Mouse (Mus musculus): ENCODE results near the gene Add1.
"Not testable (repeated sequence)": the region's sequence is repeated elsewhere in the genome, so short reads cannot be mapped to it uniquely, and the experiment has no call there.

Gene Add1

GRCm38 (mm10) chr5:34550251-34550650 is 23.2 kb upstream of the Add1 start:
- DNase-seq (ENCODE audit: low read depth, low spot score), result no peak

GRCm38 (mm10) chr5:34551821-34552220 is 21.6 kb upstream of the Add1 start:
- DNase-seq (ENCODE audit: low read depth, low spot score), result peak; percentile 50

- DNase-seq (ENCODE audit: low read depth, low spot score), result no peak
These were observed 9.6 kb upstream of the Add1 start for GRCm38 (mm10) chr5:34563854-34564253.

- no peak for DNase-seq (ENCODE audit: low read depth, low spot score)
These were observed 9.2 kb upstream of the Add1 start for GRCm38 (mm10) chr5:34564291-34564690.

GRCm38 (mm10) chr5:34565545-34566283 is 7.8 kb upstream of the Add1 start:
- DNase-seq (ENCODE audit: low read depth, low spot score), result peak; percentile 88

- no peak for DNase-seq (ENCODE audit: low read depth, low spot score)
These were observed 1.9 kb upstream of the Add1 start for GRCm38 (mm10) chr5:34571551-34571950.

- not testable (repeated sequence) for DNase-seq (ENCODE audit: low read depth, low spot score)
These were observed 896 bp upstream of the Add1 start for GRCm38 (mm10) chr5:34572568-34572967.

- DNase-seq (ENCODE audit: low read depth, low spot score), result peak; percentile 23
These were observed 1.3 kb downstream of the Add1 start for GRCm38 (mm10) chr5:34574721-34575120.

GRCm38 (mm10) chr5:34576286-34576685 is 2.8 kb downstream of the Add1 start:
- no peak for DNase-seq (ENCODE audit: low read depth, low spot score)

- no peak for DNase-seq (ENCODE audit: low read depth, low spot score)
These were observed 4.7 kb downstream of the Add1 start for GRCm38 (mm10) chr5:34578038-34578655.

GRCm38 (mm10) chr5:34579377-34579776 is 5.9 kb downstream of the Add1 start:
- DNase-seq (ENCODE audit: low read depth, low spot score), result peak; percentile 7

GRCm38 (mm10) chr5:34581671-34582313 is 8.3 kb downstream of the Add1 start:
- DNase-seq (ENCODE audit: low read depth, low spot score), result peak; percentile 97

GRCm38 (mm10) chr5:34582314-34582675 is 8.8 kb downstream of the Add1 start:
- DNase-seq (ENCODE audit: low read depth, low spot score), result no peak

- DNase-seq (ENCODE audit: low read depth, low spot score), result no peak
These were observed 11.8 kb downstream of the Add1 start for GRCm38 (mm10) chr5:34585216-34585615.

GRCm38 (mm10) chr5:34587881-34588280 is 14.4 kb downstream of the Add1 start:
- DNase-seq (ENCODE audit: low read depth, low spot score), result no peak

GRCm38 (mm10) chr5:34590059-34590458 is 16.6 kb downstream of the Add1 start:
- no peak for DNase-seq (ENCODE audit: low read depth, low spot score)

- no peak for DNase-seq (ENCODE audit: low read depth, low spot score)
These were observed 17.2 kb downstream of the Add1 start for GRCm38 (mm10) chr5:34590702-34591101.

- no peak for DNase-seq (ENCODE audit: low read depth, low spot score)
These were observed 18.0 kb downstream of the Add1 start for GRCm38 (mm10) chr5:34591388-34592004.

GRCm38 (mm10) chr5:34592224-34592623 is 18.8 kb downstream of the Add1 start:
- DNase-seq (ENCODE audit: low read depth, low spot score), result not testable (repeated sequence)

- DNase-seq (ENCODE audit: low read depth, low spot score), result no peak
These were observed 19.2 kb downstream of the Add1 start for GRCm38 (mm10) chr5:34592666-34593065.

- no peak for DNase-seq (ENCODE audit: low read depth, low spot score)
These were observed 19.8 kb downstream of the Add1 start for GRCm38 (mm10) chr5:34593202-34593727.

- DNase-seq (ENCODE audit: low read depth, low spot score), result no peak
These were observed 31.1 kb downstream of the Add1 start for GRCm38 (mm10) chr5:34604576-34604975.

Measured in 3T3-L1 (cell line).